Mouse (Mus musculus): ENCODE results near the gene Wbp4.
A peak's percentile ranks its signal among the peaks of the same experiment; 100 is the strongest.

GRCm38 (mm10) chr14:79481339-79482151 is at the start of gene Wbp4:
- TF ChIP-seq CTCF (IDR thresholded peaks at IDR 0.05; ENCODE audit: low read depth) = no peak
- peak; percentile 24; the same call in 1 of the 2 replicates for TF ChIP-seq EP300 (IDR thresholded peaks at IDR 0.05; ENCODE audit: low read depth)
